In the genomic region with DNA sequence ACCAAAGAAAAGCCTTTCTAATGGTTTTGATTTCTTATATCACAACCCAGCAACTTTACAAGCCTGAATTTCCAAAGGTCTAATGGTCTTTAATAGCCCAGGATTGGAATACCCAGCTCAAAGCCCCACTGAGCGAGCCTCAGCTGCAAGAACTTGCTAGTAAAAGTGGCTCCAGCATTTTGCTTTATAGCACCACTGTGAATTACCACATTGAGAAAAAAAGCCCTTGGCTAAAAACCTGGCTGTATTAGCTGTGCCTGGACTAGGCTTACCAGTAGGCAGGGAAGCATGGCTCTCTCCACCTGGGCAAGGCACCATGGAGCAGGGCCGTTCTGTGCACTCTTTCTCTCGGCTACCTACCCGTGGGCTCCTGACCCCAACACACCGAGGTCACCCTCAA, we compare ENCODE assay signal across 27 mouse cellular contexts. TPM values are rescaled to one million over a fixed set of nuclear protein-coding genes. Genes with fewer than 3 reads are reported as not detected.
DNase-seq lines count a peak whose midpoint lies in the region; ATAC-seq lines count a peak whose summit lies in the region.
"Had no signal": no experiment of that assay in that cellular context is flagged by ENCODE, and none has a peak within 500 bp of the region (broad histone marks: within the 10 kb centered on the region; RNA-seq: fewer than 3 reads in every experiment).

No protein-coding gene starts in this region.

- 86% methylated on average over 5 of the region's 5 CpGs for WGBS in hindbrain, embryonic 16.5 days
- 89% methylated on average over 5 of the region's 5 CpGs for WGBS in hindbrain, embryonic 11.5 days
- WGBS in neural tube, embryonic 12.5 days = 65% methylated on average over 5 of the region's 5 CpGs
- WGBS in neural tube, embryonic 15.5 days = 43% methylated on average over 5 of the region's 5 CpGs
- WGBS in limb, embryonic 13.5 days = 43% methylated on average over 5 of the region's 5 CpGs
- WGBS in liver, embryonic 12.5 days (ENCODE audit: insufficient replicate concordance) = 75% methylated on average over 5 of the region's 5 CpGs

- ATAC-seq in hindbrain, embryonic 16.5 days = no peak
- ATAC-seq in hindbrain, embryonic 11.5 days (ENCODE audit: low FRiP score) = no peak
- ATAC-seq in neural tube, embryonic 12.5 days (ENCODE audit: low FRiP score, low read depth) = no peak
- no peak for ATAC-seq in neural tube, embryonic 15.5 days (ENCODE audit: low FRiP score)
- ATAC-seq in limb, embryonic 13.5 days (ENCODE audit: low FRiP score, low read depth) = peak; percentile 81
- no peak for ATAC-seq in liver, embryonic 12.5 days
- ATAC-seq: forebrain, embryonic 13.5 days; forebrain, embryonic 16.5 days; Patski had no signal

- no peaks in the 10 kb centered on the region for H3K4me1 ChIP-seq in hindbrain, embryonic 16.5 days (ENCODE audit: control insufficient read depth, insufficient read depth, low read depth, low read length)
- no peaks in the 10 kb centered on the region for H3K4me1 ChIP-seq in hindbrain, embryonic 11.5 days (replicated peaks; ENCODE audit: control insufficient read depth, insufficient read depth, low read length)
- peaks cover 9% of the 10 kb centered on the region; the same call in 1 of the 2 replicates for H3K4me1 ChIP-seq in neural tube, embryonic 12.5 days
- H3K4me1 ChIP-seq in neural tube, embryonic 15.5 days = peaks cover 28% of the 10 kb centered on the region
- H3K4me1 ChIP-seq in limb, embryonic 13.5 days = peaks cover 41% of the 10 kb centered on the region
- no peaks in the 10 kb centered on the region for H3K4me1 ChIP-seq in liver, embryonic 12.5 days
- H3K4me1 ChIP-seq: forebrain, embryonic 10.5 days; forebrain, embryonic 13.5 days; hindbrain, embryonic 12.5 days had no signal

- no peak overlapping the region for H3K4me3 ChIP-seq in hindbrain, embryonic 16.5 days (ENCODE audit: low read length)
- no peak overlapping the region for H3K4me3 ChIP-seq in hindbrain, embryonic 11.5 days (ENCODE audit: low read depth, low read length)
- H3K4me3 ChIP-seq in neural tube, embryonic 12.5 days = no peak overlapping the region
- no peak overlapping the region for H3K4me3 ChIP-seq in neural tube, embryonic 15.5 days (replicated peaks)
- no peak overlapping the region for H3K4me3 ChIP-seq in limb, embryonic 13.5 days
- H3K4me3 ChIP-seq in liver, embryonic 12.5 days = no peak overlapping the region
- H3K4me3 ChIP-seq: forebrain, embryonic 10.5 days; forebrain, embryonic 13.5 days; heart, adult 2 months; heart, embryonic 10.5 days; heart, embryonic 13.5 days; hindbrain, embryonic 12.5 days had no signal

- H3K36me3 ChIP-seq in hindbrain, embryonic 16.5 days (ENCODE audit: control insufficient read depth, insufficient read depth, low read length) = peaks cover 8% of the 10 kb centered on the region
- H3K36me3 ChIP-seq in hindbrain, embryonic 11.5 days (ENCODE audit: control insufficient read depth, insufficient read depth, low read length) = no peaks in the 10 kb centered on the region
- H3K36me3 ChIP-seq in neural tube, embryonic 12.5 days = peaks cover 25% of the 10 kb centered on the region
- H3K36me3 ChIP-seq in neural tube, embryonic 15.5 days = peaks cover 12% of the 10 kb centered on the region
- H3K36me3 ChIP-seq in limb, embryonic 13.5 days = peaks cover 47% of the 10 kb centered on the region
- peaks cover 61% of the 10 kb centered on the region for H3K36me3 ChIP-seq in liver, embryonic 12.5 days

- H3K4me2 ChIP-seq in hindbrain, embryonic 16.5 days (ENCODE audit: low read length) = no peak overlapping the region
- no peak overlapping the region for H3K4me2 ChIP-seq in hindbrain, embryonic 11.5 days (replicated peaks; ENCODE audit: low read depth, low read length)
- H3K4me2 ChIP-seq in neural tube, embryonic 12.5 days (replicated peaks) = no peak overlapping the region
- no peak overlapping the region for H3K4me2 ChIP-seq in neural tube, embryonic 15.5 days
- H3K4me2 ChIP-seq in limb, embryonic 13.5 days (replicated peaks) = peak overlapping the region; percentile 19
- H3K4me2 ChIP-seq in liver, embryonic 12.5 days = no peak overlapping the region
- H3K4me2 ChIP-seq: forebrain, embryonic 13.5 days; heart, embryonic 13.5 days; hindbrain, embryonic 12.5 days had no signal

- no peaks in the 10 kb centered on the region for H3K27me3 ChIP-seq in hindbrain, embryonic 16.5 days (replicated peaks; ENCODE audit: control insufficient read depth, insufficient read depth, low read length)
- no peaks in the 10 kb centered on the region for H3K27me3 ChIP-seq in hindbrain, embryonic 11.5 days (ENCODE audit: control insufficient read depth, insufficient read depth, low read length)
- no peaks in the 10 kb centered on the region for H3K27me3 ChIP-seq in neural tube, embryonic 12.5 days (replicated peaks)
- no peaks in the 10 kb centered on the region for H3K27me3 ChIP-seq in neural tube, embryonic 15.5 days (replicated peaks)
- H3K27me3 ChIP-seq in limb, embryonic 13.5 days = no peaks in the 10 kb centered on the region
- no peaks in the 10 kb centered on the region for H3K27me3 ChIP-seq in liver, embryonic 12.5 days (replicated peaks)
- H3K27me3 ChIP-seq: CH12.LX; forebrain, embryonic 13.5 days; heart, embryonic 13.5 days; hindbrain, embryonic 12.5 days; Patski had no signal

- H3K9me3 ChIP-seq in hindbrain, embryonic 16.5 days (ENCODE audit: control insufficient read depth, low read length) = no peaks in the 10 kb centered on the region
- H3K9me3 ChIP-seq in hindbrain, embryonic 11.5 days (ENCODE audit: control insufficient read depth, low read length) = no peaks in the 10 kb centered on the region
- no peaks in the 10 kb centered on the region for H3K9me3 ChIP-seq in neural tube, embryonic 12.5 days
- no peaks in the 10 kb centered on the region for H3K9me3 ChIP-seq in neural tube, embryonic 15.5 days (replicated peaks)
- H3K9me3 ChIP-seq in limb, embryonic 13.5 days = no peaks in the 10 kb centered on the region
- H3K9me3 ChIP-seq in liver, embryonic 12.5 days (replicated peaks) = no peaks in the 10 kb centered on the region
- H3K9me3 ChIP-seq: forebrain, embryonic 10.5 days; forebrain, embryonic 13.5 days; G1E; heart, embryonic 10.5 days; heart, embryonic 13.5 days; hindbrain, embryonic 12.5 days had no signal

- DNase-seq in hindbrain, embryonic 11.5 days (ENCODE audit: low spot score) = no peak
- DNase-seq in spleen, adult 12 weeks (ENCODE audit: low spot score) = no peak
- DNase-seq: adrenal gland, postnatal 10 days; adrenal gland, postnatal 36 days; B cell, adult 2 months; cerebellum, adult 18-20 months; cerebellum, adult 9-10 months; cerebellum, postnatal 14 days; gastrocnemius, postnatal 10 days; gastrocnemius, postnatal 36 days; heart, adult 2 months; heart, postnatal 14 days; heart, postnatal 4 days had no signal

- H3K9ac ChIP-seq in hindbrain, embryonic 16.5 days (ENCODE audit: low read depth, low read length) = 0 out of 2 replicates have a peak overlapping the region, but pooled peaks have one; percentile 6
- H3K9ac ChIP-seq in hindbrain, embryonic 11.5 days (ENCODE audit: low read depth, low read length) = no peak overlapping the region
- H3K9ac ChIP-seq in neural tube, embryonic 12.5 days = no peak overlapping the region
- H3K9ac ChIP-seq in neural tube, embryonic 15.5 days (replicated peaks) = no peak overlapping the region
- 0 out of 2 replicates have a peak overlapping the region, but pooled peaks have one; percentile 20 for H3K9ac ChIP-seq in limb, embryonic 13.5 days
- no peak overlapping the region for H3K9ac ChIP-seq in liver, embryonic 12.5 days
- H3K9ac ChIP-seq: forebrain, embryonic 13.5 days; heart, embryonic 13.5 days had no signal

- peak overlapping the region; percentile 10; the same call in 1 of the 2 replicates for H3K27ac ChIP-seq in hindbrain, embryonic 16.5 days (ENCODE audit: low read depth, low read length)
- H3K27ac ChIP-seq in hindbrain, embryonic 11.5 days (ENCODE audit: low read depth, low read length) = no peak overlapping the region
- H3K27ac ChIP-seq in neural tube, embryonic 12.5 days = peak overlapping the region; percentile 10; the same call in 1 of the 2 replicates
- H3K27ac ChIP-seq in neural tube, embryonic 15.5 days (replicated peaks) = no peak overlapping the region
- H3K27ac ChIP-seq in limb, embryonic 13.5 days = peak overlapping the region; percentile 82
- no peak overlapping the region for H3K27ac ChIP-seq in liver, embryonic 12.5 days
- H3K27ac ChIP-seq: forebrain, embryonic 10.5 days; forebrain, embryonic 13.5 days; heart, adult 2 months; heart, embryonic 10.5 days; heart, embryonic 13.5 days; hindbrain, embryonic 12.5 days had no signal

RNA-seq across cellular contexts. Expression of a gene that starts 18.9 kb away (rescaled TPM):
- polyA plus RNA-seq in hindbrain, embryonic 16.5 days (2015; fragmentation: Nextera tagmentation; extraction: Ambion mirVana) = 18.7 and 21.6 TPM in 2 replicates
- 20.5 and 21.4 TPM in 2 replicates for polyA plus RNA-seq in hindbrain, embryonic 11.5 days (2014; fragmentation: Nextera tagmentation; extraction: Ambion mirVana)
- 38.4 and 40.4 TPM in 2 replicates for polyA plus RNA-seq in neural tube, embryonic 12.5 days (2016; fragmentation: Nextera tagmentation; extraction: Ambion mirVana)
- 18.0 and 19.4 TPM in 2 replicates for polyA plus RNA-seq in neural tube, embryonic 15.5 days (2015; fragmentation: Nextera tagmentation; extraction: Ambion mirVana)
- 29.0 and 30.1 TPM in 2 replicates for polyA plus RNA-seq in limb, embryonic 13.5 days (2015; fragmentation: Nextera tagmentation; extraction: Ambion mirVana)
- polyA plus RNA-seq in liver, embryonic 12.5 days (2016; fragmentation: Nextera tagmentation; extraction: Ambion mirVana) = 23.1 and 24.4 TPM in 2 replicates

RNA-seq across cellular contexts. Expression of a gene that starts 28.1 kb away (rescaled TPM):
- 3.7 and 4.8 TPM in 2 replicates for polyA plus RNA-seq in hindbrain, embryonic 16.5 days (2015; fragmentation: Nextera tagmentation; extraction: Ambion mirVana)
- 0.68 and 0.90 TPM in 2 replicates for polyA plus RNA-seq in hindbrain, embryonic 11.5 days (2014; fragmentation: Nextera tagmentation; extraction: Ambion mirVana)
- polyA plus RNA-seq in neural tube, embryonic 12.5 days (2016; fragmentation: Nextera tagmentation; extraction: Ambion mirVana) = 4.3 and 5.3 TPM in 2 replicates
- polyA plus RNA-seq in neural tube, embryonic 15.5 days (2015; fragmentation: Nextera tagmentation; extraction: Ambion mirVana) = 3.0 and 4.0 TPM in 2 replicates
- 0.10 and 0.17 TPM in 2 replicates for polyA plus RNA-seq in limb, embryonic 13.5 days (2015; fragmentation: Nextera tagmentation; extraction: Ambion mirVana)
- 0.04 TPM in 1 of 2 replicates, not detected in the other for polyA plus RNA-seq in liver, embryonic 12.5 days (2016; fragmentation: Nextera tagmentation; extraction: Ambion mirVana)
- polyA plus RNA-seq: G1E; heart, embryonic 10.5 days; heart, embryonic 13.5 days had no signal

Comparison
In these comparisons a context has a peak if more than half of its experiments do, and no peak if none do; other contexts are left out.
1. H3K27ac ChIP-seq: peak in hindbrain, embryonic 16.5 days (single experiment), neural tube, embryonic 12.5 days (single experiment) and limb, embryonic 13.5 days (single experiment); none in hindbrain, embryonic 11.5 days (single experiment), neural tube, embryonic 15.5 days (single experiment) and liver, embryonic 12.5 days (single experiment).
2. H3K9ac ChIP-seq: peak in hindbrain, embryonic 16.5 days (single experiment) and limb, embryonic 13.5 days (single experiment); none in hindbrain, embryonic 11.5 days (single experiment), neural tube, embryonic 12.5 days (single experiment), neural tube, embryonic 15.5 days (single experiment) and liver, embryonic 12.5 days (single experiment).